Mouse (Mus musculus): ENCODE measurements around the gene Mylk4.

GRCm38 (mm10) chr13:32832776-32833175 lies 49.0 kb upstream of the Mylk4 start:
- TF ChIP-seq POLR2A (IDR thresholded peaks at IDR 0.05; ENCODE audit: borderline replicate concordance, low read depth, low read length) (no peak), CTCF (IDR thresholded peaks at IDR 0.05; ENCODE audit: low read depth, low read length) (no peak)
